Mouse (Mus musculus) small intestine, adult 2 months (tissue): ENCODE measurements at regions not wholly inside any gene's neighbourhood (a gene's known extent, or its start where the extent isn't known, plus 50 kb on each side); places are given as distances from the start of the nearest gene placed in this dataset.

Source experiments
- CTCF ChIP-seq: fragments of 200-500 bp; IDR thresholded peaks from 2 replicates; pipeline ENCODE4 v1.5.1; 2012; ENCODE audit warnings: low read depth, mild to moderate bottlenecking, control low read depth, inconsistent platforms, low read length, moderate library complexity, mixed read lengths; ENCODE audit not compliant: insufficient replicate concordance, insufficient read length; ENCODE audit errors: extremely low read depth
- POLR2A ChIP-seq: fragments of 200-500 bp; IDR thresholded peaks from 2 replicates; pipeline ENCODE4 v1.6.1; 2012; ENCODE audit warnings: low read depth, mild to moderate bottlenecking, control low read depth, inconsistent platforms, low read length, moderate library complexity

DNA sequence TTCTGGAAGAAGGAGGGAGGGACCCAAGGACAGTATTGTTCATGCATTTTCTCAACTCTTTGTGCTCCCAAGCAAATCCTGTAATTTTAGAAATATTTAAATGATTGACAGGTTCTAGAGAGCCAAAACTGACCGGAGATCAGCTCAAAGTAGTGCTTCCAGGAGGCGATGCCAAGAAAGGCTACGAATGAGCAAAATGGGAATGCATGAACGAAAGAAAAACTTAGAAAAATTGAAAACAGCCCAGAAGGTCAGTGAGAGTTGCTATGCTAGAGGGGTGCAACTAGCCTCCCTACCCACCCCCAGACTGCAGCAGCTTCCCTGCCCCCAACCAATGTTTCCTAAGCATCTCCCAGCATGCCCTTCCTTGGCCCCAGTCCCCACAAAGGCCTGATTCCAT, 117.6 kb upstream of the Dio3 start:
- TF ChIP-seq POLR2A (no peak), CTCF (no peak)
